Mouse (Mus musculus) layer of hippocampus, adult 2 months (tissue): ENCODE results near the gene Bcor. TPM values are rescaled to one million over a fixed set of nuclear protein-coding genes. Genes with fewer than 3 reads are reported as not detected.

Experiments
- DNase-seq, 2 experiments: peaks; one replicate each; pipeline ENCODE4 v3.0.0; 2022; ENCODE audit warnings: low spot score in 2 of 2
- H3K27ac ChIP-seq: fragments of 200-600 bp; 2 replicates; pipeline ENCODE4 v1.8.1; 2022
- H3K4me3 ChIP-seq: fragments of 200-600 bp; 2 replicates; pipeline ENCODE4 v1.8.1; 2022; ENCODE audit warnings: mild to moderate bottlenecking
- CTCF ChIP-seq: fragments of 200-600 bp; conservative IDR thresholded peaks from 2 replicates; pipeline ENCODE4 v1.8.1; 2022; ENCODE audit warnings: antibody characterized with exemption, mild to moderate bottlenecking, moderate library complexity
- total RNA-seq, 2 experiments: library from RNA; stranded (reverse); gene quantifications; 2 replicates each; pipeline ENCODE4 v1.2.3; 2021

Gene Bcor
- total RNA-seq, 2 experiments from 2014 or later, result 16.7 to 21.3 TPM

- no peak for TF ChIP-seq CTCF
- peak overlapping the region; percentile 87 for H3K27ac ChIP-seq
These were observed 1.8 kb downstream of the Bcor start for GRCm38 (mm10) chrX:12158244-12158820.

GRCm38 (mm10) chrX:12157331-12157930 is 2.7 kb downstream of the Bcor start:
- TF ChIP-seq CTCF, result peak; percentile 17; the same call in 1 of the 2 replicates
- DNase-seq, result no peak
- Histone ChIP-seq H3K27ac (no peak overlapping the region), H3K4me3 (peak overlapping the region; percentile 48)

More at GRCm38 (mm10) chrX:12158244-12158820, 1.8 kb downstream of the Bcor start:
- no peak for DNase-seq
- H3K4me3 ChIP-seq, result peak overlapping the region; percentile 48

- Histone ChIP-seq H3K27ac (no peak overlapping the region), H3K4me3 (peak overlapping the region; percentile 46)
- no peak for DNase-seq
- TF ChIP-seq CTCF, result peak; percentile 41
These were observed 4.3 kb downstream of the Bcor start for GRCm38 (mm10) chrX:12155842-12156291.

DNA sequence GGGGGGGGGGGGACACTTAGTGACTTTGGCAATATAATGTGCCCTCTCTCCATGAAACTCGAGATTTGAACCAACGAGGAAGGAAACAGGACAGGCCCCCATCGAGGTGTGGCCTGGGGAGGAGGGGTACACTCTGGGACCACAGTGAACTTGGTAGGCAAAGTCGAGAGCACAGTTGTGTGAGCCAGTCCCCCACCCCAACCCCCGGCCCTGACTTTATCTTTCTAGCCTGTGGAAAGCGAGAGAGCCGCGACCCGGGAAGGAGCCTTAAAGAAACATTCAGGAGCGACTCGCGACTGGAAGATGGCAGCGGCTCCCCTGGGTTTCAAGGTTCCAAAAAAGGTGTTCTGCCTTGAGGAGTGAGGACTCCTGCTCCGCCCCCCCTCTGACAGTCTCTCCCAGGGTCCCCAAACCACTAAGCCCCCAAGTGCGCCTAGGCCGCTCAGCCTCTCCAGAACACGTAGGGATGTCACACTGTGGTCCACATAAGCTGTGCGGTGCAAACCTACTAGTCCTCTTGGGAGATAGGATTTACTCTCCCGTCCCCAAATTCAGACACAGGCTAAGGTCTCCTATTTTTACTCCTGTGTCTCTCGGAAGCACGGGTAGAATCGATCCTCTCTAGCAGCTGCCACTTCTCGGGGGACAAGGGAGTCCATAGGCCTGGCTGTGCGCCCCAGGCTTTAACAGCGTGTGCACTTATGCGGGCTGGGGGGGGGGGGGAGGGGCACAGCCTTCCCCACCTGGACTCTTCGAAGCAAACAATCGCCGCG is 4.9 kb downstream of the Bcor start:
- no peak for DNase-seq
- no peak overlapping the region for H3K27ac ChIP-seq
- TF ChIP-seq CTCF, result no peak
- peak overlapping the region; percentile 46 for H3K4me3 ChIP-seq

GRCm38 (mm10) chrX:12153141-12154095 is 6.7 kb downstream of the Bcor start:
- no peak for DNase-seq
- H3K27ac ChIP-seq, result no peak overlapping the region
- TF ChIP-seq CTCF, result peak; percentile 38
- H3K4me3 ChIP-seq, result no peak overlapping the region

DNA sequence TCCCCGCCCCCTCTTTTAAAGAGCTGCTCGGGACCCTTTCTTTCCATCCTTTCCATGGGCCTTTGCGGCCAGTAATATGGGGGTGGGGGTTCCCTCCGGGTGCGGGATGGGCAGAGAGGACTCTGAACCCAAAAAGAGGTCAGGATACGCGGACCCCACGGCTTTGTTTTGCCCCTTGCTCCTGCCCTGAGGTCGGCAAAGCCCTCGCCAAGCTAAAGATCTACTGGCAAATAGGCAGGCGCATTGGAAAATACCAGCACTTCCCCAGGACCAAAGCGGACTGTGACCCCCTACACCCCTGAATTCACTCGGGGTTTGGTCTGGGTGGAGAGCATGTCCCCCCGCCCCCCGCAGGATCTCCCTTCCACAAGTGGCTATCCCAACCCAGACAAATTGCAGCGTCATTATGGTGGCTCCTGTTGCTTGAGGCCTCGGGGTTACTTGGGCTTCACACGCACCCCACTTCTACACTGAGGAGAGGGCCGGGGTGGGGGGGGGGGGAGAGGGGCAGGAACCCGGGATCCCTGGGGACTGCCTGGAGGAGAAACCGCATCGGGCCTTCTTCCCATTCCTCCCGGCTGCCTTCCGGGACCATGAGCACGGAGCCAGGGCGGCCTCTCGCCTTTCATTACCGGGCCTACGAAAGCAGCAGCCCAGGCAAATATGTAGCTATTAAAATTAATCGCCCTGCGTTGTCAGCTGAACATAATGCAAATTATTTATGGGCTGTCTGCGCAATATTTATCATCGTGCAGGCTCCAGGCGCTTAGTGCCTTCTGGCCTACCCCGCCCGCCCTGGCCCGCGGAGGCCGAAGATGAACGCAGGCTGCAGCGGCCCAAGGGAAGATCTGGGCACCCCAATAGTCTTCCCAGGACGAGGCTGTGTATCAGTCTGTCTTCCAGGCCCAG is 7.9 kb downstream of the Bcor start:
- H3K27ac ChIP-seq, result peak overlapping the region; percentile 28
- H3K4me3 ChIP-seq, result peak overlapping the region; percentile 51
- no peak for TF ChIP-seq CTCF
- DNase-seq, result no peak

GRCm38 (mm10) chrX:12151269-12151995 is 8.7 kb downstream of the Bcor start:
- peak in 1 of 2 experiments; percentile 63 for DNase-seq
- peak overlapping the region; percentile 51 for H3K4me3 ChIP-seq
- TF ChIP-seq CTCF, result no peak
- H3K27ac ChIP-seq, result peak overlapping the region; percentile 28

GRCm38 (mm10) chrX:12150425-12150824 is 9.7 kb downstream of the Bcor start:
- Histone ChIP-seq H3K4me3 (no peak overlapping the region), H3K27ac (no peak overlapping the region)
- DNase-seq, result no peak
- TF ChIP-seq CTCF, result no peak

- Histone ChIP-seq H3K4me3 (no peak overlapping the region), H3K27ac (no peak overlapping the region)
- no peak for DNase-seq
- no peak for TF ChIP-seq CTCF
These were observed 13.9 kb downstream of the Bcor start for GRCm38 (mm10) chrX:12146263-12146662.

DNA sequence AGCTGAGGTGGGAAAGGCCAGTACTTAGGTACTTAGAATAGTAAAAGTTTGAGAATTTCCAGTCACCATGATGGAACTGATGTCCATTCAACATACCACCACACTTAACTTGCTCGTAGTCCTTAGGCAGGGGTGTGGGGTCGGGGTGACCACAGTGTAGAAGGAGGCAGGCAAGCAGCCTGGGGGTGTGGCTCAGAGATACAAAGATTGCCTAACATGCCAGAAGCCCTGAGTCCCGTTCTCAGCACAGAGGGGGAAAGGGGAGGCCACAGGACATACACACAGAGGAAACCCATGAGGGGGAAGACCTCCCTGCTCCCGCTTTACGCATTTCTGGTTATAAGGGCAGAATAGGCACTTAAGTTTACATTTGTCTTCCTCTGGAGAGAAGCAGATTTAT is 17.3 kb downstream of the Bcor start:
- no peak for DNase-seq
- TF ChIP-seq CTCF, result no peak
- Histone ChIP-seq H3K27ac (no peak overlapping the region), H3K4me3 (no peak overlapping the region)
